Mouse (Mus musculus) kidney, adult 2 months (tissue): ENCODE measurements around the gene Gmnn.

Experiments
- CTCF ChIP-seq: fragments of 200-500 bp; conservative IDR thresholded peaks from 2 replicates; pipeline ENCODE4 v1.5.1; 2011; ENCODE audit warnings: low read depth, mild to moderate bottlenecking, control low read depth, low read length, moderate library complexity, mixed read lengths; ENCODE audit not compliant: insufficient read depth, insufficient read length
- POLR2A ChIP-seq: fragments of 200-500 bp; IDR thresholded peaks from one replicate; pipeline ENCODE4 v1.6.1; 2011; ENCODE audit warnings: low read depth, low read length, control low read depth

GRCm38 (mm10) chr13:24761083-24761402 is 680 bp downstream of the Gmnn start:
- peak; percentile 27 for TF ChIP-seq POLR2A
- no peak for TF ChIP-seq CTCF
